Mouse (Mus musculus): ENCODE results near the gene Rragd. TPM values are rescaled to one million over a fixed set of nuclear protein-coding genes. Genes with fewer than 3 reads are reported as not detected.

The Rragd gene
- polyA plus RNA-seq (2012; ENCODE audit: insufficient read depth, insufficient read length, missing spikeins), result 2.4 and 2.5 TPM in 2 replicates

GRCm38 (mm10) chr4:32982716-32983175 is at the start of gene Rragd:
Gene Rragd, plus strand, starts transcription at chr4:32983037.
- no peak for TF ChIP-seq CTCF (IDR thresholded peaks at IDR 0.05; ENCODE audit: low read depth, low read length)
- TF ChIP-seq POLR2A (IDR thresholded peaks at IDR 0.05; ENCODE audit: borderline replicate concordance, low read depth, low read length), result no peak
- Histone ChIP-seq H3K4me1 (ENCODE audit: control insufficient read depth, insufficient read depth, low read length) (peaks cover 7% of the 10 kb centered on the region), H3K4me3 (ENCODE audit: insufficient read depth, low read length) (peak within 1 kb of the TSS; percentile 86), H3K27ac (ENCODE audit: insufficient read depth, low read depth, low read length) (no peak within 1 kb of the TSS)

- no peak overlapping the region for H3K27ac ChIP-seq (ENCODE audit: insufficient read depth, low read depth, low read length)
- TF ChIP-seq CTCF (IDR thresholded peaks at IDR 0.05; ENCODE audit: low read depth, low read length) (no peak), POLR2A (IDR thresholded peaks at IDR 0.05; ENCODE audit: borderline replicate concordance, low read depth, low read length) (no peak)
- H3K4me1 ChIP-seq (ENCODE audit: control insufficient read depth, insufficient read depth, low read length), result no peaks in the 10 kb centered on the region
- no peak overlapping the region for H3K4me3 ChIP-seq (ENCODE audit: insufficient read depth, low read length)
Measured at GRCm38 (mm10) chr4:32936762-32937341, 46.0 kb upstream of the Rragd start.

GRCm38 (mm10) chr4:32939521-32939920 is 43.3 kb upstream of the Rragd start:
- Histone ChIP-seq H3K27ac (ENCODE audit: insufficient read depth, low read depth, low read length) (no peak overlapping the region), H3K4me1 (ENCODE audit: control insufficient read depth, insufficient read depth, low read length) (no peaks in the 10 kb centered on the region), H3K4me3 (ENCODE audit: insufficient read depth, low read length) (no peak overlapping the region)
- no peak for TF ChIP-seq CTCF (IDR thresholded peaks at IDR 0.05; ENCODE audit: low read depth, low read length)
- no peak for TF ChIP-seq POLR2A (IDR thresholded peaks at IDR 0.05; ENCODE audit: borderline replicate concordance, low read depth, low read length)

- Histone ChIP-seq H3K27ac (ENCODE audit: insufficient read depth, low read depth, low read length) (no peak overlapping the region), H3K4me1 (ENCODE audit: control insufficient read depth, insufficient read depth, low read length) (no peaks in the 10 kb centered on the region), H3K4me3 (ENCODE audit: insufficient read depth, low read length) (no peak overlapping the region)
- TF ChIP-seq POLR2A (IDR thresholded peaks at IDR 0.05; ENCODE audit: borderline replicate concordance, low read depth, low read length), result no peak
- no peak for TF ChIP-seq CTCF (IDR thresholded peaks at IDR 0.05; ENCODE audit: low read depth, low read length)
Measured at GRCm38 (mm10) chr4:32939964-32940363, 42.9 kb upstream of the Rragd start.

GRCm38 (mm10) chr4:32940984-32941383 is 41.9 kb upstream of the Rragd start:
- no peak overlapping the region for H3K27ac ChIP-seq (ENCODE audit: insufficient read depth, low read depth, low read length)
- no peaks in the 10 kb centered on the region for H3K4me1 ChIP-seq (ENCODE audit: control insufficient read depth, insufficient read depth, low read length)
- H3K4me3 ChIP-seq (ENCODE audit: insufficient read depth, low read length), result no peak overlapping the region
- TF ChIP-seq POLR2A (IDR thresholded peaks at IDR 0.05; ENCODE audit: borderline replicate concordance, low read depth, low read length), result no peak
- TF ChIP-seq CTCF (IDR thresholded peaks at IDR 0.05; ENCODE audit: low read depth, low read length), result no peak

GRCm38 (mm10) chr4:32947631-32948030 is 35.2 kb upstream of the Rragd start:
- no peak for TF ChIP-seq CTCF (IDR thresholded peaks at IDR 0.05; ENCODE audit: low read depth, low read length)
- no peak for TF ChIP-seq POLR2A (IDR thresholded peaks at IDR 0.05; ENCODE audit: borderline replicate concordance, low read depth, low read length)
- H3K4me1 ChIP-seq (ENCODE audit: control insufficient read depth, insufficient read depth, low read length), result peaks cover 3% of the 10 kb centered on the region; the same call in 1 of the 2 replicates
- no peak overlapping the region for H3K4me3 ChIP-seq (ENCODE audit: insufficient read depth, low read length)
- no peak overlapping the region for H3K27ac ChIP-seq (ENCODE audit: insufficient read depth, low read depth, low read length)

GRCm38 (mm10) chr4:32948696-32949095 is 34.1 kb upstream of the Rragd start:
- no peak for TF ChIP-seq CTCF (IDR thresholded peaks at IDR 0.05; ENCODE audit: low read depth, low read length)
- Histone ChIP-seq H3K4me1 (ENCODE audit: control insufficient read depth, insufficient read depth, low read length) (peaks cover 3% of the 10 kb centered on the region; the same call in 1 of the 2 replicates), H3K4me3 (ENCODE audit: insufficient read depth, low read length) (no peak overlapping the region), H3K27ac (ENCODE audit: insufficient read depth, low read depth, low read length) (no peak overlapping the region)

GRCm38 (mm10) chr4:32950356-32951034 is 32.3 kb upstream of the Rragd start, which contains the start of gene Ankrd6:
Gene Ankrd6, minus strand, starts transcription at chr4:32950841.
- Histone ChIP-seq H3K4me1 (ENCODE audit: control insufficient read depth, insufficient read depth, low read length) (peaks cover 3% of the 10 kb centered on the region; the same call in 1 of the 2 replicates), H3K4me3 (ENCODE audit: insufficient read depth, low read length) (peak within 1 kb of the TSS; percentile 64), H3K27ac (ENCODE audit: insufficient read depth, low read depth, low read length) (no peak within 1 kb of the TSS)
- no peak for TF ChIP-seq POLR2A (IDR thresholded peaks at IDR 0.05; ENCODE audit: borderline replicate concordance, low read depth, low read length)
- peak; percentile 53 for TF ChIP-seq CTCF (IDR thresholded peaks at IDR 0.05; ENCODE audit: low read depth, low read length)

- no peak overlapping the region for H3K27ac ChIP-seq (ENCODE audit: insufficient read depth, low read depth, low read length)
- peak overlapping the region; percentile 64 for H3K4me3 ChIP-seq (ENCODE audit: insufficient read depth, low read length)
- TF ChIP-seq CTCF (IDR thresholded peaks at IDR 0.05; ENCODE audit: low read depth, low read length), result peak; percentile 3; the same call in 1 of the 2 replicates
- no peak for TF ChIP-seq POLR2A (IDR thresholded peaks at IDR 0.05; ENCODE audit: borderline replicate concordance, low read depth, low read length)
- peaks cover 3% of the 10 kb centered on the region; the same call in 1 of the 2 replicates for H3K4me1 ChIP-seq (ENCODE audit: control insufficient read depth, insufficient read depth, low read length)
Measured at GRCm38 (mm10) chr4:32951035-32951940, 31.5 kb upstream of the Rragd start.
